In the genomic region with DNA sequence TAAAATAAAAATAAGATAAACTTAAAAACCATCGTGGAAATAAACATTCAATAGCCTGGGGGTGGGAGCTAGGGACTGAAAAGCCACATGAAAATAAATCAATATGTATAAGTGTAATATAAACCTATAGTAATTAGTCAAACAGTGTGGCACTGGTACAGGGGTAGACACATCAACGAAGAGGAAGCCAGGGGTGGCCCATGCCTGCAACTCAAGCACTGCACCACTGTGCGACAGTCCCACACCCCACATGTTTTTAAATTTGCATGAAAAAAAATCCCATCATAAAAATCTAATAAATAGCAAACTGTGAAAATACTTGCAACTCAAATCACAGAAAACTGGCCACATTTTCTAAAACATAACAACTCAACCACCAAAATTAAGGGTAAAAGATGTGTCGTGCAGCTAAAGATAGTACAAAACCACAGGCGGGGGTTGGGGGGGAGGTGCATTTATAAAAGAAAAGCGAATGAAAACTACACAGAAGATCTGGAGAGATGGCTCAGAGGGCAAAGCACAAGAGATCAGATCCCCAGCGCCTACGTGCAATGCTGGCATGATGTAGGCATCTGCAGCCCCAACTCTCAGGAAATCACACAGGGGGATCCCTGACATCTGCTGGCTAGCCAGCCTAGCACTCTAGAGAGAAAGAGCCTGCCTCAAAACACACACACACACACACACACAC, we compare ENCODE assay signal across 15 mouse cellular contexts. TPM values are rescaled to one million over a fixed set of nuclear protein-coding genes. Genes with fewer than 3 reads are reported as not detected.
A peak's percentile ranks its signal among the peaks of the same experiment; 100 is the strongest.
DNase-seq lines count a peak whose midpoint lies in the region; ATAC-seq lines count a peak whose summit lies in the region.
"Had no signal": no experiment of that assay in that cellular context is flagged by ENCODE, and none has a peak within 500 bp of the region (broad histone marks: within the 10 kb centered on the region; RNA-seq: fewer than 3 reads in every experiment).

No protein-coding gene starts in this region.

- WGBS in heart, embryonic 15.5 days, result 74% methylated on average over 8 of the region's 8 CpGs
- WGBS in neural tube, embryonic 15.5 days, result 64% methylated on average over 8 of the region's 8 CpGs

- H3K9ac ChIP-seq in heart, embryonic 15.5 days, result no peak overlapping the region
- H3K9ac ChIP-seq in neural tube, embryonic 15.5 days (replicated peaks), result no peak overlapping the region
- H3K9ac ChIP-seq: embryonic facial prominence, embryonic 12.5 days had no signal

- no peak overlapping the region for H3K4me3 ChIP-seq in heart, embryonic 15.5 days
- no peak overlapping the region for H3K4me3 ChIP-seq in neural tube, embryonic 15.5 days (replicated peaks)
- H3K4me3 ChIP-seq: embryonic facial prominence, embryonic 12.5 days had no signal

- intact Hi-C loops in heart, postnatal 14 days (cut with DNase I), result loop anchor here (5.0 kb wide), 1 partner anchor 44 kb away; a partner anchor contains a TSS

- H3K4me1 ChIP-seq in heart, embryonic 15.5 days (replicated peaks), result peaks cover 59% of the 10 kb centered on the region
- peaks cover 38% of the 10 kb centered on the region for H3K4me1 ChIP-seq in neural tube, embryonic 15.5 days

- no peak overlapping the region for H3K4me2 ChIP-seq in heart, embryonic 15.5 days
- H3K4me2 ChIP-seq in neural tube, embryonic 15.5 days, result no peak overlapping the region
- H3K4me2 ChIP-seq: embryonic facial prominence, embryonic 12.5 days; heart, embryonic 11.5 days had no signal

- H3K9me3 ChIP-seq in heart, embryonic 15.5 days (replicated peaks), result no peaks in the 10 kb centered on the region
- H3K9me3 ChIP-seq in neural tube, embryonic 15.5 days (replicated peaks), result no peaks in the 10 kb centered on the region
- H3K9me3 ChIP-seq: embryonic facial prominence, embryonic 12.5 days had no signal

- no peaks in the 10 kb centered on the region for H3K27me3 ChIP-seq in heart, embryonic 15.5 days
- no peaks in the 10 kb centered on the region for H3K27me3 ChIP-seq in neural tube, embryonic 15.5 days (replicated peaks)
- H3K27me3 ChIP-seq: embryonic facial prominence, embryonic 12.5 days had no signal

- ATAC-seq in heart, embryonic 15.5 days (replicated peaks; ENCODE audit: insufficient number of reproducible peaks, insufficient read depth, low FRiP score, low read depth), result no peak
- no peak for ATAC-seq in neural tube, embryonic 15.5 days (ENCODE audit: low FRiP score)

- DNase-seq in heart, postnatal 14 days, result no peak
- peak; percentile 74 for DNase-seq in CD4-positive helper T cell, adult 2 months (ENCODE audit: low read depth, low spot score)
- peak; percentile 63 for DNase-seq in T-cell, adult 2 months (ENCODE audit: low spot score)
- DNase-seq in natural killer cell, adult 2 months (ENCODE audit: low spot score in 2 of 2), result peak; percentile 43 to 48
- no peak for DNase-seq in urinary bladder, postnatal 14 days (ENCODE audit: low spot score)
- DNase-seq in adrenal gland, adult 2 months, result no peak
- DNase-seq: adrenal gland, postnatal 14 days; kidney, adult 2 months; layer of hippocampus, adult 9-11 months; liver; lung, postnatal 10 days had no signal

- H3K27ac ChIP-seq in heart, embryonic 15.5 days, result peak overlapping the region; percentile 38; the same call in 1 of the 2 replicates
- H3K27ac ChIP-seq in neural tube, embryonic 15.5 days (replicated peaks), result no peak overlapping the region
- H3K27ac ChIP-seq: embryonic facial prominence, embryonic 12.5 days had no signal

- H3K36me3 ChIP-seq in heart, embryonic 15.5 days, result no peaks in the 10 kb centered on the region
- H3K36me3 ChIP-seq in neural tube, embryonic 15.5 days, result no peaks in the 10 kb centered on the region
- H3K36me3 ChIP-seq: embryonic facial prominence, embryonic 12.5 days had no signal

RNA-seq across cellular contexts. Expression of a gene that starts 45.6 kb away (rescaled TPM):
- polyA plus RNA-seq in heart, embryonic 15.5 days (2015; fragmentation: Nextera tagmentation; extraction: Ambion mirVana), result 16.9 and 21.7 TPM in 2 replicates
- 10 to 100 TPM; 16.2 to 20.1 TPM for total RNA-seq in heart, postnatal 14 days (2021)
- 18.4 and 20.7 TPM in 2 replicates for polyA plus RNA-seq in neural tube, embryonic 15.5 days (2015; fragmentation: Nextera tagmentation; extraction: Ambion mirVana)
- 10 to 100 TPM; 27.1 to 27.7 TPM for total RNA-seq in adrenal gland, adult 2 months (2021)
- 39.7 and 50.3 TPM in 2 replicates for polyA plus RNA-seq in adrenal gland, adult 2 months (2012; rRNA removed)

Comparison
In these comparisons a context has a peak if more than half of its experiments do, and no peak if none do; other contexts are left out.
1. DNase-seq: peak in CD4-positive helper T cell, adult 2 months (single experiment), T-cell, adult 2 months (single experiment) and natural killer cell, adult 2 months (2 of 2); none in heart, postnatal 14 days (0 of 2), urinary bladder, postnatal 14 days (single experiment) and adrenal gland, adult 2 months (single experiment).